Mouse (Mus musculus) myocyte (in vitro differentiated cells): ENCODE data around the gene Ptpn18.

Experiments used
- CEBPB ChIP-seq: IDR thresholded peaks from 2 replicates; pipeline ENCODE4 v1.6.1; 2011; ENCODE audit warnings: mild to moderate bottlenecking, moderate library complexity; ENCODE audit not compliant: poor library complexity, insufficient read depth, severe bottlenecking
- MYOD1 ChIP-seq, 3 experiments: IDR thresholded peaks; one replicate each; pipeline ENCODE4 v1.6.1; 2011; ENCODE audit warnings: control low read depth in 2 of 3, low read depth in 2 of 3, mild to moderate bottlenecking in 2 of 3, moderate library complexity in 1 of 3; ENCODE audit not compliant: insufficient read length in 2 of 3, control insufficient read depth in 1 of 3
- MYOG ChIP-seq, 3 experiments: IDR thresholded peaks; one replicate each; pipeline ENCODE4 v1.6.1; 2011; ENCODE audit warnings: control low read depth in 2 of 3, low read depth in 2 of 3, mild to moderate bottlenecking in 2 of 3; ENCODE audit not compliant: insufficient read length in 2 of 3, control insufficient read depth in 1 of 3, insufficient read depth in 1 of 3
- POLR2A ChIP-seq: IDR thresholded peaks from one replicate; pipeline ENCODE4 v1.6.1; 2011; ENCODE audit warnings: low read depth, mild to moderate bottlenecking, control low read depth, moderate library complexity; ENCODE audit not compliant: insufficient read length
- POLR2AphosphoS2 ChIP-seq: IDR thresholded peaks from one replicate; pipeline ENCODE4 v1.6.1; 2011; ENCODE audit warnings: low read depth, control low read depth; ENCODE audit not compliant: insufficient read length
- SRF ChIP-seq: IDR thresholded peaks from one replicate; pipeline ENCODE4 v1.6.1; 2011; ENCODE audit warnings: low read depth; ENCODE audit not compliant: control insufficient read depth, insufficient read length
- USF1 ChIP-seq: IDR thresholded peaks from one replicate; pipeline ENCODE4 v1.6.1; 2011; ENCODE audit warnings: low read depth, mild to moderate bottlenecking, control low read depth, moderate library complexity

DNA sequence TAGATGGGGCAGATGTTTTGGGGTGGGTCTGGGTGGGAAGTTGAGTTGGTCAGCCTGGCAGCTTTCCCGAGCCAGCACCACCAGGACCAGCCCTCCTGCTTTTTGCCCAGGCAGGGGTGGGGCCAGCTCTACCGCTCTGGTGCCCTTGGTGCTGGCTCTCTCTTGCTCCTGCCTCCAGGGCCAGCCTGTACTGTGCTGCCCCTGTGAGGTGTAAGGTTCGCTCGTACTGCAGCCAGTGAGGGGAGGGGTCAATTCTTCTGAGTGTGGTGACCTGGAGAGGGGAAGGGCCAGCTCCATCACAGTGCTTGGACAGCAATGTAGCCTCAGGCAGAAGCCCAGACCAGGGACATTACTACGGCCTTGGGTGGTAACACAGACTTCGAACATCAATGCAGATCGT, 45.7 kb downstream of the Ptpn18 start:
- no peak for TF ChIP-seq MYOG (IDR thresholded peaks at IDR 0.05; ENCODE audit: control insufficient read depth in 1 of 3, insufficient read depth in 1 of 3, insufficient read length in 2 of 3, low read depth in 2 of 3)
- TF ChIP-seq USF1, result no peak
- TF ChIP-seq POLR2A, result no peak
- no peak for TF ChIP-seq MYOD1 (IDR thresholded peaks at IDR 0.05; ENCODE audit: control insufficient read depth in 1 of 3, insufficient read length in 2 of 3, low read depth in 2 of 3)
- TF ChIP-seq SRF, result no peak
- no peak for TF ChIP-seq POLR2AphosphoS2
- TF ChIP-seq CEBPB, result no peak
